Mouse (Mus musculus): ENCODE data around the gene Slc12a9. TPM values are rescaled to one million over a fixed set of nuclear protein-coding genes. Genes with fewer than 3 reads are reported as not detected.

The Slc12a9 gene
- polyA plus RNA-seq (2012; ENCODE audit: insufficient read depth, insufficient read length, missing spikeins): 43.2 and 47.0 TPM in 2 replicates

GRCm38 (mm10) chr5:137333512-137334174 is at the start of gene Slc12a9:
TSS of gene Slc12a9 (minus strand) at chr5:137333597.
- peak within 1 kb of the TSS; percentile 60 for H3K4me3 ChIP-seq (ENCODE audit: insufficient read depth, low read length)
- H3K4me1 ChIP-seq (ENCODE audit: control insufficient read depth, insufficient read depth, low read length): peaks cover 27% of the 10 kb centered on the region
- peak within 1 kb of the TSS; percentile 53 for H3K27ac ChIP-seq (ENCODE audit: insufficient read depth, low read depth, low read length)
- TF ChIP-seq CTCF (IDR thresholded peaks at IDR 0.05; ENCODE audit: low read depth, low read length): peak; percentile 44
- no peak for TF ChIP-seq POLR2A (IDR thresholded peaks at IDR 0.05; ENCODE audit: borderline replicate concordance, low read depth, low read length)

- H3K4me1 ChIP-seq (ENCODE audit: control insufficient read depth, insufficient read depth, low read length): no peaks in the 10 kb centered on the region
These were observed 47.8 kb upstream of the Slc12a9 start for GRCm38 (mm10) chr5:137381152-137381551.

GRCm38 (mm10) chr5:137377603-137378002 is 44.2 kb upstream of the Slc12a9 start:
- H3K27ac ChIP-seq (ENCODE audit: insufficient read depth, low read depth, low read length): no peak overlapping the region
- H3K4me3 ChIP-seq (ENCODE audit: insufficient read depth, low read length): no peak overlapping the region
- TF ChIP-seq POLR2A (IDR thresholded peaks at IDR 0.05; ENCODE audit: borderline replicate concordance, low read depth, low read length) (no peak), CTCF (IDR thresholded peaks at IDR 0.05; ENCODE audit: low read depth, low read length) (no peak)
- H3K4me1 ChIP-seq (ENCODE audit: control insufficient read depth, insufficient read depth, low read length): no peaks in the 10 kb centered on the region

More at GRCm38 (mm10) chr5:137381152-137381551, 47.8 kb upstream of the Slc12a9 start:
- H3K27ac ChIP-seq (ENCODE audit: insufficient read depth, low read depth, low read length): no peak overlapping the region
- no peak overlapping the region for H3K4me3 ChIP-seq (ENCODE audit: insufficient read depth, low read length)
- TF ChIP-seq CTCF (IDR thresholded peaks at IDR 0.05; ENCODE audit: low read depth, low read length): peak; percentile 36; the same call in 1 of the 2 replicates
- no peak for TF ChIP-seq POLR2A (IDR thresholded peaks at IDR 0.05; ENCODE audit: borderline replicate concordance, low read depth, low read length)

- TF ChIP-seq POLR2A (IDR thresholded peaks at IDR 0.05; ENCODE audit: borderline replicate concordance, low read depth, low read length): no peak
- TF ChIP-seq CTCF (IDR thresholded peaks at IDR 0.05; ENCODE audit: low read depth, low read length): no peak
- Histone ChIP-seq H3K4me3 (ENCODE audit: insufficient read depth, low read length) (no peak overlapping the region), H3K27ac (ENCODE audit: insufficient read depth, low read depth, low read length) (no peak overlapping the region), H3K4me1 (ENCODE audit: control insufficient read depth, insufficient read depth, low read length) (no peaks in the 10 kb centered on the region)
These were observed 43.8 kb upstream of the Slc12a9 start for GRCm38 (mm10) chr5:137377176-137377575.

GRCm38 (mm10) chr5:137376722-137377121 is 43.3 kb upstream of the Slc12a9 start:
- TF ChIP-seq CTCF (IDR thresholded peaks at IDR 0.05; ENCODE audit: low read depth, low read length) (no peak), POLR2A (IDR thresholded peaks at IDR 0.05; ENCODE audit: borderline replicate concordance, low read depth, low read length) (no peak)
- Histone ChIP-seq H3K27ac (ENCODE audit: insufficient read depth, low read depth, low read length) (no peak overlapping the region), H3K4me3 (ENCODE audit: insufficient read depth, low read length) (no peak overlapping the region), H3K4me1 (ENCODE audit: control insufficient read depth, insufficient read depth, low read length) (no peaks in the 10 kb centered on the region)

- TF ChIP-seq CTCF (IDR thresholded peaks at IDR 0.05; ENCODE audit: low read depth, low read length) (no peak), POLR2A (IDR thresholded peaks at IDR 0.05; ENCODE audit: borderline replicate concordance, low read depth, low read length) (no peak)
- H3K4me1 ChIP-seq (ENCODE audit: control insufficient read depth, insufficient read depth, low read length): no peaks in the 10 kb centered on the region
- no peak overlapping the region for H3K27ac ChIP-seq (ENCODE audit: insufficient read depth, low read depth, low read length)
- no peak overlapping the region for H3K4me3 ChIP-seq (ENCODE audit: insufficient read depth, low read length)
These were observed 42.8 kb upstream of the Slc12a9 start for GRCm38 (mm10) chr5:137376198-137376597.

- H3K27ac ChIP-seq (ENCODE audit: insufficient read depth, low read depth, low read length): no peak overlapping the region
- no peak for TF ChIP-seq POLR2A (IDR thresholded peaks at IDR 0.05; ENCODE audit: borderline replicate concordance, low read depth, low read length)
- no peak for TF ChIP-seq CTCF (IDR thresholded peaks at IDR 0.05; ENCODE audit: low read depth, low read length)
- no peaks in the 10 kb centered on the region for H3K4me1 ChIP-seq (ENCODE audit: control insufficient read depth, insufficient read depth, low read length)
- H3K4me3 ChIP-seq (ENCODE audit: insufficient read depth, low read length): no peak overlapping the region
These were observed 42.2 kb upstream of the Slc12a9 start for GRCm38 (mm10) chr5:137375627-137376026.

- H3K4me3 ChIP-seq (ENCODE audit: insufficient read depth, low read length): no peak overlapping the region
- TF ChIP-seq POLR2A (IDR thresholded peaks at IDR 0.05; ENCODE audit: borderline replicate concordance, low read depth, low read length): no peak
- no peak for TF ChIP-seq CTCF (IDR thresholded peaks at IDR 0.05; ENCODE audit: low read depth, low read length)
These were observed 41.2 kb upstream of the Slc12a9 start for GRCm38 (mm10) chr5:137374521-137375080.

GRCm38 (mm10) chr5:137373371-137373950 is 40.1 kb upstream of the Slc12a9 start:
- Histone ChIP-seq H3K4me3 (ENCODE audit: insufficient read depth, low read length) (no peak overlapping the region), H3K4me1 (ENCODE audit: control insufficient read depth, insufficient read depth, low read length) (no peaks in the 10 kb centered on the region), H3K27ac (ENCODE audit: insufficient read depth, low read depth, low read length) (no peak overlapping the region)
- TF ChIP-seq CTCF (IDR thresholded peaks at IDR 0.05; ENCODE audit: low read depth, low read length) (no peak), POLR2A (IDR thresholded peaks at IDR 0.05; ENCODE audit: borderline replicate concordance, low read depth, low read length) (no peak)

More at GRCm38 (mm10) chr5:137374521-137375080, 41.2 kb upstream of the Slc12a9 start:
- H3K27ac ChIP-seq (ENCODE audit: insufficient read depth, low read depth, low read length): no peak overlapping the region
- no peaks in the 10 kb centered on the region for H3K4me1 ChIP-seq (ENCODE audit: control insufficient read depth, insufficient read depth, low read length)

- TF ChIP-seq POLR2A (IDR thresholded peaks at IDR 0.05; ENCODE audit: borderline replicate concordance, low read depth, low read length) (no peak), CTCF (IDR thresholded peaks at IDR 0.05; ENCODE audit: low read depth, low read length) (no peak)
- no peak overlapping the region for H3K4me3 ChIP-seq (ENCODE audit: insufficient read depth, low read length)
- H3K4me1 ChIP-seq (ENCODE audit: control insufficient read depth, insufficient read depth, low read length): no peaks in the 10 kb centered on the region
- H3K27ac ChIP-seq (ENCODE audit: insufficient read depth, low read depth, low read length): no peak overlapping the region
These were observed 36.3 kb upstream of the Slc12a9 start for GRCm38 (mm10) chr5:137369665-137370064.
